Mouse (Mus musculus): ENCODE results near the gene Clrn2.
"Not testable (repeated sequence)": the region's sequence is repeated elsewhere in the genome, so short reads cannot be mapped to it uniquely, and the experiment has no call there.

The Clrn2 gene

DNA sequence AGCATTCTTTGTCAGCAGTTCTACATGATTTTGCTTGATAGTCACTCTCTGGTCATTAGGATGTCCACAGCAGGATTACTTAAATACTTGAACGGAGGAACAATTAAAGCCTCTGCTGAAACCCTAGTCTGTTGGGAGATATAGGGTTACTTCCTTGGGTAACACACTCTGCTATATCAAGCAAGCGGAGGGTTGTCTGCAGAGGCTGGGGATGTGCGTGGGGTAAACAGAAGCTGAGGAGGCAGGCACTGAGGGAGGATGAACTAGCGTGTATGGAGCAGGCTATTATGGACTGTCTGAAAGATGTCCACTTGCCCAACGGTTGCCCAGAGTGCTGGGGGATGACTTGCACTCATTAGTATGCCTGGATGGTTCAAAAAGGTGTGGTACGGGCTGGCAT is at the start of gene Clrn2:
Clrn2 (plus strand) TSS at position 301 of the 400 bp plus-strand sequence.
- DNase-seq (ENCODE audit: low spot score): no peak

DNA sequence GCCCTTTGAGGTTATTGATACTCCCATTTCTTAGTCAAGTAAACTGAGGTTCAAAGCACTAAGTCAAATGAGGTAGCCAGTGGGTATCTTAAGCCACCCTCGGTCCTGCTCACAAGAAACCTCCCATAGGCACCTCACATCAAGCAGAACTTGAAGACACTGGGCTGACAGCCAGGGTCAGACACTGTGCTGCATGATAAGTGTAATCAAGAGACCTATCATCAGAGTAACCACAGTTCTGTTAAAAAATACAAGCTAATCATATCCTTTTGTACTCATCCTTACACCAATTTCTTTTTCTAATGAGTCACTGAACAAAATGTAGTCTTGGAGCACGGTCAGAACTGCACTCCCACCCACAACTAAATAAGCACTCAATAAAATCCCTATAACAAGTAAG is 47.4 kb upstream of the Clrn2 start:
- no peak for DNase-seq (ENCODE audit: low spot score)

DNA sequence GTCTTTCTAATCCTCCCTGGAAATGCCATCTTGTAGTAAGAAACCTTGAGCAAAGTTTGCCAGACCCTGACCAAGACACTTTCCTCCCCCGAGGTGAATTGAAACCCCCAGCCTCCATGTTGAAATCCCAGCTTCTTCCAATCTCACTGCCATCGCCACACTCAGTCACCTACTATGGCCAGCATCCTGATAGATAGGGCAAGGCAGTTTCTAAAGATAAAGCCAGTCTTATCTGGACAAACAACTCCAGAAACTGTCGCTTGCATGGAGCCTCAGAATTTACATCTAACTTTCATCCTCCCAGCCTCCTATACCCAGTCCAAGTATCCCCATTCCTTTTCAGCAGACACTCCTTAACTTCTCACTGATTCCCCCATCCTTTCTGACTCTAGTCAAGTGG is 37.1 kb upstream of the Clrn2 start:
- DNase-seq (ENCODE audit: low spot score): no peak

DNA sequence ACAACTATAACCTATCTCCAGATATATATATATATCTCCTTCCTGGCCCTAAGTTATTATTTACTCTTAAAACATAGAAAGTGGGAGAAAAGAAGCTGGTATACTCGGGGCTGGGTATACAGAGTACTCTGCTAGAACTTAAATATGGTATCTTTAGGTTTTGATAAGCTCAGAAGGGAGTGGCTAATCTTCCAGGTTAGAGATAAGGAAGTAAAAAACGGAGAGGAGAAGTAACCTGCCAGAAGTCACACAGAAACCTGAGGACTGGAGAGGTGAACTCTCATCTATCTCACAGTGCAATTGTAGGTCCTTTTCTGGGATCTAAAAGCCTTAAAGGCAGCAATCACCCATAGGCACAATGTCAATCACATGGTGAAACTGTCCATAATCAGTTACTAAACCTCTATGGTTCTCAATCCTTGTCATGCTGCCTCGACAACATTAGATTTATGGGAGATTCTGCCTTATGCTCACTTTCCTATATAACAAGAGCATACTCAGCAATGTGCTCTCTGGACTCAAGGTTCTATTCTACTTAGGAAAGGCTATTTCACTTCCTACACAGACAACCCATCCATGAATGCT is 35.6 kb upstream of the Clrn2 start:
- no peak for DNase-seq (ENCODE audit: low spot score)

DNA sequence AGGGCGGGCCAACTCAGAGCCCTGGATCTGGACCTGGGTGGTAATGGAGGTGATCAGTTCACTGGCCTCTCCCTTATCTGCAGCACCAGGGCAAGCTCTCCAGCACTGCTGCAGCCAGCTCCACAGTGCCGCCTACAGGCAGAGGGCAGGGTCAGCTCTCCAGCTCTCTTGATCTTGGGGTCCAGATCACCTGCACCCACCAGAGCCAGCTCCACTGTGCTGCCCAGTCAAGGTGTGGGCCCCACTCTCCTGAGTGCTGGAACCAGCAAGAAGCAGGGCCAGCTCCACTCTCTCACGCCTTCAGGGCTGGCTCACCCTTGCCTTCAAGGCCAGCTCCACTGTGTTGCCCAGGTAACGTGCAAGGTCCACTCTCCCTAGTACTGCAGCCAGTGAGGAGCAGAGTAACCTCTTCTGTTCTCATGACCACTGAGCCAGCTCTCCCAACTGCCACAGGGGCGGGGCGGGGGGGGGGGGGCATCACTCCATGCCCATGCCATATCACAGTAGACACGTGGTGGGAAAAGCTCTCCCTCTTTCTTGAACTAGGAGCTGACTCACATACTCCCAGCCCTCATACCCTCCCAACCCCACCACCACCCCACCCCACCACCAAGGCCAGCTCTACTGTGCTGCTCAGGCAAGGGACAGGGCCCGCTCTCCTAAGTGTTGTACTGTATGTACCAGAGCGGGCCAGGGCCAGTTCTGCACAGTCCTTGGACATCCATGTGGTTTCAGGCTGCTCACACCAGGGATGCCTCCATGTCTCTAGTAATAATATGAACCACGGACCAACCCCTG is 33.5 kb upstream of the Clrn2 start:
- DNase-seq (ENCODE audit: low spot score): no peak

DNA sequence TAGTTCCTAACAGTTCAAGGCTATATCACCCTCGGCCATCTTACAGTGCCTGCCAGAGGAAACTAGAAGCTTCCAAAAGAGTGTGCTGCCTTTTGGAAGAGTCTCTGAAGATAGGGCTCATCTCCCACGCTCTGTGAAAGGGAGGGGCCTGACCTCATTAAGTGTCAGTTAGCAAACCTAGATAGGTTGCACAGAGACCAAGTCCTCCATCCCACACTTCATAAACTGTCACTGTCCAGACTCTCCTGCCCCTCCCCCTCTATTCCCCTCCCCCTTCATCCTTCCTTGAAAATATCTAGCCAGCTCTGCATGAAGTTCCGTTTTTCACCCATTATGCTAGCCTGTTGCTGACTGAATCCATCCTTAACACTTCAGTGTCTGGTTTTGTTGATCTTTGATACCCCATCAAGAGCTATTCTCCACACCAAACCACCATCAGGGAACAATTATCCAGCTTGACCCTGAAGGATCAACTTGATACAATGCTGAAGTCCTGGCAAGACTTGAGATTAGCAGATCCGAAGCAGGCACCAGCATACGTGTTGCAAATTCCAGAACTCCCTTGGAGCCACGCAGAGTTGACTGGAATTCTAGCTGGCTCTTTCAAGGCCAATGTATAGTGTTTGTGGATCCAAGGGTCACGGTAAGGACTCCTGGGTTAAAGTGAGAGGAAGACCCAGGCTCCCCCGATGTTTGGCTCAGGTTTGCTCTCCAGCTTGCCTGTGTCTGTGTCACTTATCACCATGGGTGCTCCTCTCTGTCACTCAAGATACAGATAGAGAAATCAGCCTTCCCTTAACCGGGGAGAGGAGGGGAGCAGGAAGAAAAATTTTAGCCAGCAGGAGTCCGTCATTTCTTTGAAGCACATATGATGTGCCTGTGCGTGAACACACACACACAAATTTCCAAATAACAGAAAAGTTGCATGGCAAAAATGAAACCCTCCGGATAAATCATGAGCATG is 31.4 kb upstream of the Clrn2 start:
- DNase-seq (ENCODE audit: low spot score): no peak

DNA sequence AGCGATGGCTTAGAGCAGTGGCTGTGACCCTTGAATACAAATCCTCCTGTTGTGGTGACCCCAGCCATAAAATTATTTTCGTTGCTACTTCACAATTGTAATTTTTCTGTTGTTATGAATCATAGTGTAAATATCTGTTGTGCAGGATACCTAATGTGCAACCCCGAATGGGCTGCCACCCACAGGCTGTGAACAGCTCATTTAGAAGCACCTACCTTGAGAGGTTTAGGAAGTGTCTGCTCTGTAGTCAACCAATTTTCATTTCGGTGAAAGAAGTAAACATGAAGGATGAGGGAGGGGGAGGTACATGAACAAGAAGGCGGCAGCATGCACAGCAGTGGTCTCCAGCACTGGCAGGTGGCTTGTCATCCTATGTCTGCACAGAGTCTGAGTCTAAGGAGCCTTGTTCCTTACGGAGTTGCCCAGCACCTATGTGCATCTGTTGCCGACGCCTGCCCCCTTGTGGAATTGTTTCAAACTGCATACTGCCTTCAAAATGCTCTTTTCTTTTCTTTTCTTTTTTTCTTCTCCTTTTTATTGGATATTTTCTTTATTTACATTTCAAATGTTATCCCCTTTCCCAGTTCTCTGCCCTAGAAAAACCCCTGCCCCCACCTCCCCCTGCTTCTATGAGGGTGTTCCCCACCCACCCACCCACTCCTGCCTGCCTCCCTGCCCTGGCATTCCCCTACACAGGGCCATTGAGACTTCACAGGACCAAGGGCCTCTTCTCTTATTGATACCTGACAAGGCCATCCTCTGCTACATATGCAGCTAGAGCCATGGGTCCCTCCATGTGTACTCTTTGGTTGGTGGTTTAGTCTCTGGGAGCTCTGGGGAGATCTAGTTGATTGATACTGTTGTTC is 29.3 kb upstream of the Clrn2 start:
- peak; percentile 42 for DNase-seq (ENCODE audit: low spot score)

DNA sequence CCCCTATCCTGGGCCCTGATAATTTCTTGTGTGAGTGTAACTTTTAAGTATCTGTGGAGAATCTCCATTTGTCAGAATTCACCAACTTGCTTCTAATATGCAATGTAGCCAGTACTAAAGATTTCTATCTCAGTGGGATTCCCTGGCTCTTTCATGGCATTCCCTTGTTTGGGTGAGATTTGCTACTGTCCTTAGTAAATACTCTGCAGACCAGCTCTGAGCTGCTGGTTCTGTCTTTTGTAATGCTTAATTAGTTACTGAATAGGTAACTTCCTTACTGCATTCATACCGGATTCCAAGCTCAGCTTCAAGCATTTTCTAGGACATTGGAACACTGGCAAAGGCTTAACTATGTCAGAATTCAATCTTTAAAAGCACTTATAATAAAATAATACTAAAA is 27.8 kb upstream of the Clrn2 start:
- DNase-seq (ENCODE audit: low spot score): not testable (repeated sequence)

DNA sequence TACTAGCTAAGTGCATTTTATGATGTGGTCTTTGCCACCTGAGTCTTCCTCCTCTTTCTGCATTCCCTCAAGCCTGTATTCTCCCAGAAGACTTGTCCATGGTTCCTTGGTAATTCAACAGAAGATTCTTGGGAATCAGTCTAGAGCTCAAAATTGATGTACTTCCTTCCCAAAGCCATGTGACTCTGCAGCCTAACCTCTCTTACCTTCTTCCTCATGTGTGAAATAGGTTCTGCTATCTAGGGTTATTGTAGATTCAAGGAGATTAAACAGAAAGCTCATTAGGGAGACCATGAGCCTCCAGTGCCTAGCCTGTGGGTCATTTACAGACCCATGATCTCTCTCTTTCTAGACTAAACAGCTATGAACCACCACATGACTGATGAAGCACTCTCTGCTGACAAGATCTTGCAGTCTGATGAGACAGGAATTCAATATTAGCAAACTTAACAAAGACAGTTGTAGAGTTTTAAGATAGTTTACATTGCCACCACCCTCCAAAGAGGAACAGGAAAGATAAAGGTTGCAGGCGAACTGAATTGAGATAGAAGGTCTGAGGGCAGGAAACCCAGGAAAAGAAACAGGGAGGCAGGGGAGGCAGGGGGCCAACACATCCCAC is 27.0 kb upstream of the Clrn2 start:
- no peak for DNase-seq (ENCODE audit: low spot score)

DNA sequence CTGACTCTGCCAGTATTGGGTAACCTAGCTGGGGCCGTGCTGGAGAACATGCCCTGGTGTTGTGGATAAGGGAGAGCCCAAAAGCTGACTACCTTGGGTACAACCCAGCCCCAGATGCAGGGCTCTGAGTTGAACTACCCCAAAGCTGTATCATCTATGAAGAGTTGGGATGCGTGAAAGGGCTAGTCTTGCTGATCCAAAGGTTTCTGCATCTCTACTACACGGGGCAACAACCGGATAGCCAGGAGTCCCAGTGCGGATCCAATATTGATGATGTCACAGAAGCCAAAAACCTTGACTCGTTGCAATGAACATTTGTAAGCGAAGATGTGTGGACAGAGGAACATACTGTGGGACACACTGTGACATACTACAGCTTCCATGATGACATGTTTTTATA is 25.7 kb upstream of the Clrn2 start:
- no peak for DNase-seq (ENCODE audit: low spot score)

DNA sequence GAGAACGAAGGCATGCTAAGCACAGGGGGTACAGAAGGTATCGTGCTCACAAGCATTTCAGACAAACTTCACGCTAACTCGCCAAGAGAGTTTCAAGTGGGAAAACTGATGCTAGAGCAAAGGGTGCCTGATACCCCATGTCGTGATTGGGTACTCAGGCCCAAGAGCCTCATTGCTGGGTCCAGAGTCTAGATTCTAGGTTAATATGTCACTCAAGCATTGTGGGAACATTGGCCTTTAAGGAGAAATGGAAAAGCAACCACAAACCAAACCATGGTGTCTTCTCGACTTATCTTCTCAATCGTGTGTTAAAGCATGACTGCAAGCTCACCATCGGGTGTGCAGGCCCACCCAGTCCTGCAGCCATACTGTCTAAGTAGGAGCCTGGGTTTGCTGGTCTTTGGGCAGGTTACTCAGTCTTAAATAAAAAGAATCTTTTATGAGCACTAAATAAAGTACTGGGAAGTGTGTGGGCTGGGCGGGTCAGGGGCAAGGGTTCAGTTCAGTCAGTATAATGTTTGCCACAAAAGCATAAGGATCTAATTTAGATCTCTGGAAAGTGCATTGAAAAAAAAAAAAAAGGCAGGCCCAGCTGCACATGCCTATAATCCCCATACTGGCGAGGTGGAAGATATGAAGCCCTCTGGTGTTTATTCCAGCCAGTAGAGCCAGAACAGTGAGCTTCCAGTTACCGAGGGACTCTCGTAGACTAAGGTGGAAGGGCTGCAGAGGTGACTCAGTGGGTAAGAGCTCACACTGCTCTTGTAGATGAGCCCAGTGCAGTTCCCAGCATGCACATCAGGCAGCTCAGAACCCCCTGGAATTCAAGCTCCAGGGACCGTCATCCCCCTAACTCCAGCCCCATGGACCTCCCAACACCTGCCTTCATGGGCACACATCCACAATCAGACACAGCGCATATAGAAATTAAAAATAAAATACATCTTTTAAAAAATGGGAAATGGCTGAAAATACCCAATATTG is 17.3 kb upstream of the Clrn2 start:
- no peak for DNase-seq (ENCODE audit: low spot score)

DNA sequence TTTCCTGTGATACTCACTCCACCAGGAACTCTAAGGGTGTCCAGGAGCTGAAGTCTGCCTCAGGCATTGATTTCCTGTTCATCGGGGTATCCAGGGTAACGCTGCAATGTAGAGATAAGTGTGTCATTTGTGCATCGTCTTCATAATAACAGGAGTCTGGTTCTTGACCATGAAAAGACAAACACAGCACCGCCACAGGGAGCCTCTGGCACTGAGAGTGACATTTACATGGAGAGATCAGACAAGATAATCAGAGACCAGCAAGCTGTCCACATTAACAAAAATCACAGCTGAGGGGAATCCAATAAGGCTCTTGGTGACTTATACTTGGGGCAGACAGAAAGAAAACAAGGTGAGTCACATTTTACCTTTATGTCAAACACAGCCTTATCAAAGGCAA is 15.7 kb upstream of the Clrn2 start:
- no peak for DNase-seq (ENCODE audit: low spot score)

DNA sequence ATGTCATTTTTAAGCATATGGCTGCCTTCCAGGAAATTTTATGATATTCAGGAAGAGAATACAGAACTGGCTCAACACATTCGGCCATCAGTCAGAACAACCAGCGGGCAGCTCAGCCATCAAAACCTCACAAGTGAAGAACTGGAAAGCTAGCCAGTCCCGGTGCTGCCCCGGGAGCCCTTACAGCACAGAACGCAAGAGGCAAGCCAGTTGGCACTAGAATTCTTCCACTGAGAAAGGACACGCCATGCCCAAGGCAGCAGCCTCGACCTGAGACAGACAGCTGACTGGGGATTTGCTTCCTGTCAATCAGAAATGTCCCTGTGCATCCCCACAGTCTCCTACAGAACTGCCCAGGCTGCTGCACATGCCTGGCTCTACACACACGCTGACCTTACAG is 15.2 kb upstream of the Clrn2 start:
- no peak for DNase-seq (ENCODE audit: low spot score)

DNA sequence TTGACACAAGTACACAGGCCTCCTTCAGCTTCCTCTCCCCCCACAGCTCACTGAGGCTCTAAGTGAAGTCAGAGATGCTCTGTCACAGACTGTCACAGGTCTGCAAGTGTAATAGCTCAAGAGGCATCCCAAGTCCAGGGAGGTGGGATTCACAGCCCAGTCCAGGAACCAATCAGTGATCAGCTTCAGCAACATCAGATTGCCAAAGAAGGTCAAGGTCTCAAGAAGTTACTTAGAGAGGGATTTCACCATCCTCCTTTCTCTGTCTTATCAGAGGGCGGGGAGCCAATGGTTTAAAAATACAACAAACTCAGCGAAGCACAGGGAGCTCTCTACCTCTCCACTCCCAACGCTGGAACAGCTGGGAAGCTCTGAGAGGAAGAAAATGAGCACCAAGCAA is 12.4 kb upstream of the Clrn2 start:
- no peak for DNase-seq (ENCODE audit: low spot score)

DNA sequence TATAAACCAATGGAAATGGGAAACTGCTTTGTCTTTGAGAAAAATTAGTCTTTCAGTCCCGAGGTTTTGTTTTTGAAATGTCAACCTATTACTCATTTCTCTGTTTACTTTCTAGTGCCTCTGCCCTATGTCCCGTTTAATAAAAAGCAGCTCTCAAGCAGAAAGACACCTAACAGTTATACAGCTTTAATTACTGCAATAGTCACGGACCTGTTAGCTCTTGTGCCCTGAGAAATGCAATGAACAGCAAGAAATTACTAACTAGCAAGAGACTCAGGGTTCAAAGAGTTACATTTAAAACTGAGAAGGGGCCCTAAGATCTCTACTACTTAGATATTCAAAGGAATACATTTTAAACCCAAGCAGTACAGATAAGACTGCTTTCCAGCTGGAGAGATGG is 11.8 kb upstream of the Clrn2 start:
- no peak for DNase-seq (ENCODE audit: low spot score)

DNA sequence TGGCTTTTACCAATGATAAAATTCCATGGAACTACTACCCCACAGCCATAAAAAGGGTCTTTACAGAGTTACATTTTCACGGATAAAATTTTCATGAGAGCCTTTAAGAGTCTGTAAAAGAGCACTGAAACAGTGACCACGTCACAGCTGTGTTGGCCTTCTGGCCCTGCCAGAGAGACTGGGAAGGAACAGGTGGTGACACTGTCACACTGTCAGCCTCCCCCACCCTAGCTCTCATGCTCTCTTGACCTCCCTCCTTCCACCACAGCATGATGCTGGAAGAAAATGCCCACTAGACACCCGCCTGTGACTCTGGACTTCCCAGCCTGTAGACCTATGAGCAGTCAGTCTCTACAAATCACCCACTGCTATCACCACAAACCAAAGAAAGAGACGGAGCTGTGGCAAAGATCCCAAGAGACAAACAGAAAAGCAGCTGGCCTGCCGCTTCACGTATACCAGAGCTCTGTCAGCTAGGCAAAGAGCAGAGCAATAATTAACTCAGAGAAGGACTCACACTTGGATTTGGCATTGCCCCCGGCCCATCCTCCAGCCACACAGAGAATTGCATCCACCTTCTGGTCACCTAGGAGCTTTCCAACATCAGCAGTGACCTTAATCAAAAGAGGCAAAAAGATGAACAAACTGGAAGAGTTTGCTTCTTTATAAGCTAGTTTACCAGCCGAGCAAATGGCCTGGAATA is 9.3 kb upstream of the Clrn2 start:
- no peak for DNase-seq (ENCODE audit: low spot score)

DNA sequence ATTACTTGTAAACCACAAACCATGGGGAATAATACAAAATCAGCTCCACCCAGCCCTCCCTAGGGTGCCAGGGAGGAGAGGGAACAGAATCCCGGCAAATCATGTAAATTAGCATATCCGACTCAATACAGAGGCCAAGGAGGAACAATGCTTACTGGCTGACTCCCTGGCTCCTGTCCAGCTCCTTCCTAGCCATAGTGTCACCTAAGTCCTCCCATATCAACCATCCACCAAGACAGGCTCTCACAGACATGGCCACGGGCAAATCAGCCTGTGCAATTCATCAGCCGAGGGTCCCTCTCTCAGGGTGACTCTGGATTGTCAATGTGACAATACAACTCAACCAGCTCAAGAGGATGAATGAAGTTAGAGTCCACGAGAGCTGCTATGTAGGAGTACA is 4.9 kb upstream of the Clrn2 start:
- DNase-seq (ENCODE audit: low spot score): no peak

DNA sequence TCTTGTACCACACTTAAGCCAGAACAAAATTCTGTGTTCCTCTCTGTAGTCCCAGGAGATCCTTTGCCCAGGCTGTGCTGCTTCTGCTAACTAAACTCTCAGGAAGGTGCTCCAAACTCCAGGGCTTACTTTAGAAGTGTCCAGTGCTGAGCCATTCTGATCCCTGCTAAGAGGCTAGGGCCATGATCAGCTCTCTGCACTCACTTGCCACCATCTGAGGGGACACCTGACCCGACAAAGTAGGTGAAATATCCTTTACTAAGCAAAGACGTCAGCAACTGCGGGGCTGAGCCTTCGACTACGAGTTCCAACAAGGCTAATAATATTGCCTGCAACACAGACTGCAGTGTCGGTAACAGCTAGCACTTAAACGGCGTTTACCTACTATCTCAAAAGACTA is 4.3 kb upstream of the Clrn2 start:
- no peak for DNase-seq (ENCODE audit: low spot score)
